Comparison of ENCODE assay signal across 8 mouse cellular contexts in the genomic region with DNA sequence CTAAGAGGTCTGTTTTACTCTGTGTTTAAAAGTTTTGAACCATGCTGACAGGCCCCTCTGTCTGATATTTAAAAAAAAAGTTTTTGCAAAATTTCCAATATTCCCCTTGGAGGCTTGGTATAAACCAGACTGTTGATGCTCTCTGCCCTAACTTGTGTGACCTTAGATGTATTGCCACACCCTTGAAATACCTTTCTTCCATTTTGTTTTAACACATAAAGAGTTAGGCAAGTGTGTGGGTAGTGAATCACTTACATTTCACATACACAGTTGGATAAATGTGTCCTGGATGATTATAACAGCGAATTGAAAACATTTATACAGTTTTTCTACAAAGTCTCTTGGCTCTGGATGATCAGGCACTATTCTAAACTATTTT. TPM values are rescaled to one million over a fixed set of nuclear protein-coding genes. Genes with fewer than 3 reads are reported as not detected.
DNase-seq lines count a peak whose midpoint lies in the region; ATAC-seq and TF ChIP-seq lines count a peak whose summit lies in the region.

No protein-coding gene starts in this region.

- peak overlapping the region; percentile 95 for H3K9ac ChIP-seq in embryonic facial prominence, embryonic 12.5 days
- H3K9ac ChIP-seq in intestine, postnatal 0 days (ENCODE audit: low read depth, low read length): 0 out of 2 replicates have a peak overlapping the region, but pooled peaks have one; percentile 97
- H3K9ac ChIP-seq in neural tube, embryonic 14.5 days (replicated peaks; ENCODE audit: low read depth, low read length): peak overlapping the region; percentile 96; the same call in 1 of the 2 replicates

- H3K27ac ChIP-seq in left cerebral cortex, adult 2 months: no peak overlapping the region
- H3K27ac ChIP-seq in embryonic facial prominence, embryonic 12.5 days: no peak overlapping the region
- no peak overlapping the region for H3K27ac ChIP-seq in intestine, postnatal 0 days (ENCODE audit: low read depth, low read length)
- no peak overlapping the region for H3K27ac ChIP-seq in neural tube, embryonic 14.5 days (ENCODE audit: low read depth, low read length)

- ATAC-seq in embryonic facial prominence, embryonic 12.5 days (ENCODE audit: insufficient number of reproducible peaks, insufficient read depth, low FRiP score, low TSS enrichment): no peak
- ATAC-seq in intestine, postnatal 0 days: no peak
- ATAC-seq in neural tube, embryonic 14.5 days (ENCODE audit: low read depth): no peak

- TF ChIP-seq CTCF in left cerebral cortex, adult 2 months (IDR thresholded peaks at IDR 0.05): no peak
- TF ChIP-seq CTCF in intestine, postnatal 0 days (IDR thresholded peaks at IDR 0.05; ENCODE audit: low read depth): no peak

- DNase-seq in left cerebral cortex, adult 2 months (ENCODE audit: extremely low spot score in 1 of 2, low spot score in 2 of 2): no peak
- DNase-seq in left cerebral cortex, postnatal 10 days (ENCODE audit: extremely low spot score in 1 of 2, low spot score in 2 of 2): no peak
- DNase-seq in testis, postnatal 10 days (ENCODE audit: low spot score): no peak
- DNase-seq in right cerebral cortex, adult 2 months (ENCODE audit: low spot score in 2 of 2): no peak
- DNase-seq in cerebellum, postnatal 36 days: no peak

- intact Hi-C loops in left cerebral cortex, adult 2 months (cut with DNase I): no loop called here
- intact Hi-C loops in left cerebral cortex, postnatal 10 days (cut with DNase I): no loop called here

- H3K4me3 ChIP-seq in left cerebral cortex, adult 2 months: peak overlapping the region; percentile 89
- peak overlapping the region; percentile 95 for H3K4me3 ChIP-seq in embryonic facial prominence, embryonic 12.5 days
- peak overlapping the region; percentile 79 for H3K4me3 ChIP-seq in intestine, postnatal 0 days (ENCODE audit: low read depth, low read length)
- peak overlapping the region; percentile 76 for H3K4me3 ChIP-seq in neural tube, embryonic 14.5 days (ENCODE audit: low read depth, low read length)

- 83% methylated on average over 1 of the region's 1 CpGs for WGBS in embryonic facial prominence, embryonic 12.5 days
- 36% methylated on average over 1 of the region's 1 CpGs for WGBS in intestine, postnatal 0 days
- 79% methylated on average over 1 of the region's 1 CpGs for WGBS in neural tube, embryonic 14.5 days

- H3K36me3 ChIP-seq in embryonic facial prominence, embryonic 12.5 days: 0 out of 2 replicates have a peak, but pooled peaks cover 7% of the 10 kb centered on the region
- no peaks in the 10 kb centered on the region for H3K36me3 ChIP-seq in intestine, postnatal 0 days (ENCODE audit: control insufficient read depth, insufficient read depth)
- H3K36me3 ChIP-seq in neural tube, embryonic 14.5 days (ENCODE audit: control insufficient read depth, insufficient read depth, low read length): no peaks in the 10 kb centered on the region

- peaks cover 5% of the 10 kb centered on the region; the same call in 1 of the 2 replicates for H3K4me1 ChIP-seq in embryonic facial prominence, embryonic 12.5 days
- H3K4me1 ChIP-seq in intestine, postnatal 0 days (replicated peaks; ENCODE audit: control insufficient read depth, insufficient read depth, low read length): 0 out of 2 replicates have a peak, but pooled peaks cover 5% of the 10 kb centered on the region
- 0 out of 2 replicates have a peak, but pooled peaks cover 4% of the 10 kb centered on the region for H3K4me1 ChIP-seq in neural tube, embryonic 14.5 days (ENCODE audit: control insufficient read depth, insufficient read depth, low read length)

- peak overlapping the region; percentile 73 for H3K4me2 ChIP-seq in embryonic facial prominence, embryonic 12.5 days (replicated peaks)
- peak overlapping the region; percentile 81 for H3K4me2 ChIP-seq in intestine, postnatal 0 days (replicated peaks; ENCODE audit: low read depth)
- peak overlapping the region; percentile 71 for H3K4me2 ChIP-seq in neural tube, embryonic 14.5 days (ENCODE audit: low read depth, low read length)

- no peaks in the 10 kb centered on the region for H3K9me3 ChIP-seq in embryonic facial prominence, embryonic 12.5 days
- H3K9me3 ChIP-seq in intestine, postnatal 0 days (ENCODE audit: control insufficient read depth): no peaks in the 10 kb centered on the region
- H3K9me3 ChIP-seq in neural tube, embryonic 14.5 days (ENCODE audit: control insufficient read depth, low read length): no peaks in the 10 kb centered on the region

- no peaks in the 10 kb centered on the region for H3K27me3 ChIP-seq in embryonic facial prominence, embryonic 12.5 days
- H3K27me3 ChIP-seq in intestine, postnatal 0 days (replicated peaks; ENCODE audit: control insufficient read depth, insufficient read depth, low read length): no peaks in the 10 kb centered on the region
- no peaks in the 10 kb centered on the region for H3K27me3 ChIP-seq in neural tube, embryonic 14.5 days (ENCODE audit: control insufficient read depth, insufficient read depth, low read length)

RNA-seq across cellular contexts. Expression of a gene that starts 1.1 kb away (rescaled TPM):
- 10 to 100 TPM; 44.0 to 51.4 TPM for total RNA-seq in left cerebral cortex, adult 2 months (2021)
- 10 to 100 TPM; 35.1 to 36.4 TPM for total RNA-seq in left cerebral cortex, postnatal 10 days (2021)
- 37.1 TPM in 2 replicates for polyA plus RNA-seq in embryonic facial prominence, embryonic 12.5 days (2016; fragmentation: Nextera tagmentation; extraction: Ambion mirVana)
- 9.4 and 9.9 TPM in 2 replicates for polyA plus RNA-seq in intestine, postnatal 0 days (2015; fragmentation: Nextera tagmentation; extraction: Ambion mirVana)
- 22.3 and 27.5 TPM in 2 replicates for polyA plus RNA-seq in neural tube, embryonic 14.5 days (2014; fragmentation: Nextera tagmentation; extraction: Ambion mirVana)

RNA-seq across cellular contexts. Expression of a gene that starts 14.5 kb away (rescaled TPM):
- total RNA-seq in left cerebral cortex, adult 2 months (2021): 100 to 1,000 TPM; 519 to 532 TPM
- 100 to 1,000 TPM; 415 to 438 TPM for total RNA-seq in left cerebral cortex, postnatal 10 days (2021)
- 121 TPM in 2 replicates for polyA plus RNA-seq in embryonic facial prominence, embryonic 12.5 days (2016; fragmentation: Nextera tagmentation; extraction: Ambion mirVana)
- 297 and 300 TPM in 2 replicates for polyA plus RNA-seq in intestine, postnatal 0 days (2015; fragmentation: Nextera tagmentation; extraction: Ambion mirVana)
- polyA plus RNA-seq in neural tube, embryonic 14.5 days (2014; fragmentation: Nextera tagmentation; extraction: Ambion mirVana): 316 and 335 TPM in 2 replicates
